Mouse (Mus musculus) stomach, postnatal 0 days (tissue): ENCODE measurements at regions not wholly inside any gene's neighbourhood (a gene's known extent, or its start where the extent isn't known, plus 50 kb on each side); places are given as distances from the start of the nearest gene placed in this dataset.

Source experiments
- ATAC-seq: fragments of 200-750 bp; cut with Nextera tagmentation; 2 replicates; pipeline ENCODE4 v1.8.0; 2017; ENCODE audit not compliant: low FRiP score, low TSS enrichment
- DNase-seq: peaks from one replicate; pipeline ENCODE4 v3.0.0-alpha.2; 2016; ENCODE audit warnings: low spot score
- H3K27ac ChIP-seq: fragments of 300-500 bp; sonication (generic); replicated peaks from 2 replicates; pipeline ENCODE4 v1.5.1; 2014; ENCODE audit warnings: mild to moderate bottlenecking, control low read depth
- H3K27me3 ChIP-seq: fragments of 300-500 bp; sonication (generic); 2 replicates; pipeline ENCODE4 v1.6.1; 2014; ENCODE audit warnings: low read length; ENCODE audit not compliant: control insufficient read depth, insufficient read depth
- H3K36me3 ChIP-seq: fragments of 300-500 bp; sonication (generic); 2 replicates; pipeline ENCODE4 v1.6.1; 2014; ENCODE audit warnings: low read length, mixed read lengths; ENCODE audit not compliant: control insufficient read depth, insufficient read depth
- H3K4me1 ChIP-seq: fragments of 300-500 bp; sonication (generic); replicated peaks from 2 replicates; pipeline ENCODE4 v1.6.1; 2014; ENCODE audit warnings: antibody characterized with exemption; ENCODE audit not compliant: control insufficient read depth, insufficient read depth
- H3K4me2 ChIP-seq: fragments of 300-500 bp; sonication (generic); replicated peaks from 2 replicates; pipeline ENCODE4 v1.6.1; 2014; ENCODE audit warnings: low read depth, mild to moderate bottlenecking, control low read depth, moderate library complexity
- H3K4me3 ChIP-seq: fragments of 300-500 bp; sonication (generic); 2 replicates; pipeline ENCODE4 v1.5.1; 2014; ENCODE audit warnings: low read depth, low read length, control low read depth
- H3K9ac ChIP-seq: fragments of 300-500 bp; sonication (generic); 2 replicates; pipeline ENCODE4 v1.6.1; 2014; ENCODE audit warnings: mild to moderate bottlenecking, low read length, control low read depth, mixed read lengths
- H3K9me3 ChIP-seq: fragments of 300-500 bp; sonication (generic); 2 replicates; pipeline ENCODE4 v1.6.1; 2016; ENCODE audit warnings: low read length; ENCODE audit not compliant: control insufficient read depth
- CTCF ChIP-seq: IDR thresholded peaks from 2 replicates; pipeline ENCODE4 v1.5.1; 2016; ENCODE audit warnings: antibody characterized with exemption, low read depth, mild to moderate bottlenecking, moderate library complexity
- EP300 ChIP-seq: optimal IDR thresholded peaks from 2 replicates; pipeline ENCODE3; 2016; ENCODE audit warnings: antibody characterized with exemption
- WGBS: fragments of 180-500 bp; shearing (Covaris S2); extraction: QIAGEN DNeasy Blood & Tissue Kit; methylation state at CpG from one replicate; pipeline ENCODE4 v1.1.7; 2014; 5-methylcytosine and 5-hydroxymethylcytosine counted together

DNA sequence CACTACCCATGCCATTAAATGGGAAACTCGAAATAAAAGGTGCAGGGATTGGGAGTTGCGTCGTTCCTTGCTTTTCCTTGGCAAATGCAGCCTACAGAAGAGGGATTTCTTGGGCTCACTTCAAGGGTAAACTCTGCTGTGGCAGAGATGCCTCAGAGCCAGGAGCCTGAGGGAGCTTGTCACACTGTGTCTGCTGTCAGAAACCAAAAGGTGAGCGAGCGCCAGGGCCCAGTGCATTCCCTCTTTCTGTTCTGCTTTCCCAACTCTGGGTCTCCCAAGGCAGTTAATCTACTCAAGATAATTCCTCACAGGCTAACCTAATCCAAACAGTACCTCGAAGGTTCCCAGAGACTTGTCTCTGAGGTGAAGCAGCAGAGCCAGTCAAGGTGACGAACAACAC is 179.5 kb downstream of the Ttc8 start:
- DNase-seq (no peak), ATAC-seq (no peak)
- TF ChIP-seq EP300 = no peak
- TF ChIP-seq CTCF = no peak
- 66% methylated on average over 7 of the region's 7 CpGs for WGBS
- no peak overlapping the region for H3K4me2 ChIP-seq
- H3K36me3 ChIP-seq = no peaks in the 10 kb centered on the region
- H3K9ac ChIP-seq = no peak overlapping the region
- H3K4me3 ChIP-seq = no peak overlapping the region
- H3K27ac ChIP-seq = no peak overlapping the region
- H3K27me3 ChIP-seq = no peaks in the 10 kb centered on the region
- no peaks in the 10 kb centered on the region for H3K9me3 ChIP-seq
- no peaks in the 10 kb centered on the region for H3K4me1 ChIP-seq

DNA sequence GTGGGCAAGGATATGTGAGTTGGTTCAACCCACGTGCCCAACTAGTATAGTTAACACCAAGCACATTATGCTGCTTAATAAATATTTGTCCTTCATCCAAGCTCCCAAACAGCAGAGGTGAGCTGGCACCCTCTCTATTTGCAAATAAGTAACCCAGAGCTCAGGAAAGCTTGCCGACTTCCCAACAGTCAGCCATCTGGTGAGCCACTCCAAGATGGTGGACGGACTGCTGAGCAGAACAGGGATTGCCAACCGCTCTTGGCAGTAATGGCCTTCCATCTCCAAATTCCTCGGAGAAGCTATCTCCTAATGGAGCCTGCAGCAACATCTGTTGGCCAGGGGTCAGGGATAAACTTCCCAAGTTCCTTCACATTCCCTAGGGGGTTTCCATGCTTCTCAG is 188.2 kb downstream of the Ttc8 start:
- whole genome bisulfite sequencing = 72% methylated on average over 5 of the region's 5 CpGs
- no peak for ATAC-seq
- Histone ChIP-seq H3K27ac (no peak overlapping the region), H3K9me3 (no peaks in the 10 kb centered on the region), H3K9ac (no peak overlapping the region), H3K4me2 (no peak overlapping the region), H3K4me1 (no peaks in the 10 kb centered on the region), H3K27me3 (no peaks in the 10 kb centered on the region), H3K4me3 (no peak overlapping the region), H3K36me3 (no peaks in the 10 kb centered on the region)
- DNase-seq = no peak
- TF ChIP-seq CTCF (no peak), EP300 (no peak)

DNA sequence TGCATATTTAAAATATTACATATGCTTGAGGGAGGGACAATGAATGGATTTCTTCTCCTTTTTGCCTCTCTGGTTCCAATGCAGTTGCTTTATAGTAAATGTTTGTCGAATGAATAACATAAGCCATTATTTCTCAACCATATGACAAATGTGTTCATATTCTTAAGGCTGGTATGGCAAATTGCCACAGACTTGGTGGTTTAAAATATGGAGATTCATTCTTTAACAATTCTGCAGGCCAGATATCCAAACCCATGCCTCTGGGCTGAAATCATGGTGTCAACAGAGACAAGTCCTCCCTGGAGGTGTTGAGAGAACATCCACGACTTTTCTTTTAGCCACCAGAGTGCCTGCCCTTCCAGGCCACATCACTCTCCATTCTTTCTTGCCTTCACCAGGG is 193.4 kb downstream of the Ttc8 start:
- WGBS = 67% methylated on average over 2 of the region's 2 CpGs
- no peaks in the 10 kb centered on the region for H3K36me3 ChIP-seq

DNA sequence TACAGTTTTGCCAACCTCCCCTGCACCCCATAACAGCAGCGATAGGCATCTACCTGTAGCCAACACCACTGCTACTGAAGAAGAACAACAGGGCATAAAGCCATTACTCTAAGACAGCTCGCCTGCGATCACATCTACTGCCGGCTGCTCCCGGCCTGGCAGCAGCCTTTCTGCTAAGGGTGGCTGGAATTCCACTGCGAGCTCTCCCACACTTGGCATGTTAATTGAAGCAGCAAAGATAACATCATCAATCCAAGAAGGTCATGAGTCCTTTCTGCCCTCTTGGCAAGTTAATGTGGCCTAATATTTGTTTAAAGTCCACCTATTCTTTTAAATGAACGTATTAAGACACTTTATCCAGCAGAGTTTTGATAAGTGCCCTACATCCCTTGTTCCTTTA is 196.1 kb downstream of the Ttc8 start:
- no peak overlapping the region for H3K9ac ChIP-seq
- no peak for DNase-seq
- H3K4me3 ChIP-seq = no peak overlapping the region
- no peaks in the 10 kb centered on the region for H3K27me3 ChIP-seq
- H3K36me3 ChIP-seq = no peaks in the 10 kb centered on the region
- H3K27ac ChIP-seq = no peak overlapping the region
- no peak for TF ChIP-seq CTCF
- no peak for TF ChIP-seq EP300
- 30% methylated on average over 7 of the region's 7 CpGs for WGBS
- no peak overlapping the region for H3K4me2 ChIP-seq
- no peaks in the 10 kb centered on the region for H3K4me1 ChIP-seq
- ATAC-seq = no peak
- 0 out of 2 replicates have a peak, but pooled peaks cover 2% of the 10 kb centered on the region for H3K9me3 ChIP-seq

More for the DNA sequence above, 193.4 kb downstream of the Ttc8 start:
- Histone ChIP-seq H3K27ac (no peak overlapping the region), H3K4me2 (no peak overlapping the region), H3K4me1 (no peaks in the 10 kb centered on the region), H3K9ac (no peak overlapping the region), H3K4me3 (no peak overlapping the region), H3K27me3 (no peaks in the 10 kb centered on the region), H3K9me3 (0 out of 2 replicates have a peak, but pooled peaks cover 1% of the 10 kb centered on the region)
- DNase-seq (no peak), ATAC-seq (no peak)
- no peak for TF ChIP-seq CTCF
- no peak for TF ChIP-seq EP300

DNA sequence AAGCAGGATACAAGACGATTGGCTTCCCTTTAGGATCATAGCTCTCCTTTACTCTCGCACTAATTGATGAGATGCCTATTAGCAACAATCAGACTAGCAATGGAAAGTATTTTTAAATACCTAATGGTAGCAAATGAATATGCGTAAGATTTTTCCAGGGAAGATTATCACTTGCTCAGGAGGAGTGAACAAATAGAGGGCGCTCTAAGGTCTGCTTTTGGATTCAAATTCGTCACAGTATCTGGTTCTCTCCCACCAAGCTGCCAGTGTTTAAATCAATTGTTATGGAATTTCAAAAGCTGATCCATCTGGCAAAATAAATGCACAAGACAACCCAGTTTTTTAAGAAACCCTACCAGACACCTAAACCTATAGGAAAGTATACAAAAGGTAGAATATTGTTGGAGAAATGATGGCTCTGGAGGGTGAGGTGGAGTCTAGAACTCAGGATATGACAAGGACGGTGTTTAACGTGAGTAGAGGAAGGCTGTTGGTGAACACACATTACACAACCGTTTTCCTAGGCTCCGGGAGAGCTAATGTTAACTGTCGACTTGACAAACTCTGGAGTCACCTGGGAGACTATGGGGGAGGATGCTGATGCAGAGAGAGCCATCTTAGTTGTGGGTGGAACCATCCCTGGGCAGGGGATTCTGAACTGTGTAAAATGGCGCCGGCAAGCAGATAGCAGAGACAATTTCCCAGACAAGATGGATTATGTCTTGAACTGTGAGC is 198.2 kb downstream of the Ttc8 start:
- no peaks in the 10 kb centered on the region for H3K36me3 ChIP-seq
- DNase-seq = no peak
- H3K4me3 ChIP-seq = no peak overlapping the region
- no peaks in the 10 kb centered on the region for H3K4me1 ChIP-seq
- no peak overlapping the region for H3K27ac ChIP-seq
- no peak overlapping the region for H3K4me2 ChIP-seq
- H3K9me3 ChIP-seq = 0 out of 2 replicates have a peak, but pooled peaks cover 2% of the 10 kb centered on the region
- 85% methylated on average over 12 of the region's 12 CpGs for WGBS
- H3K9ac ChIP-seq = no peak overlapping the region
- ATAC-seq = no peak
- H3K27me3 ChIP-seq = no peaks in the 10 kb centered on the region
- TF ChIP-seq EP300 = no peak
- TF ChIP-seq CTCF = peak; percentile 51

DNA sequence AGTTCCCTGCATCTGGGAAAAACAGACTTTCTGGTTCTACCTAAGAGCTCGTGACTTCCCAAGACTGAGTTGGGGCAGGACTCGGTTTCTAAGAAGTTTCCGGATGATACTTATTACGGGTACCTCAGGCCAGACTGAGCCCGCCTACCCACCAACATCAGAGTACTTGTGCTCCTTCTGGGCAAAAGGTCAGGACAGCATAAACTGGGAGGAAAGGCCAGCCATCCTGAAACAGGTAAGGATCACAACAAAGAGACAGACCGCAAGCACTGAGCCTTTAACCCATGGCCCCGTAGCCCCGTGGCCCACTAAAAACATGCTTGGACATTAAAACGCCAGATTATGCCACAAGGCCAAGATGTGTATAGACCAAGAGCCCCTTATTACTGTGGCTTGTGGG is 199.6 kb downstream of the Ttc8 start:
- no peak overlapping the region for H3K27ac ChIP-seq
- 0 out of 2 replicates have a peak, but pooled peaks cover 2% of the 10 kb centered on the region for H3K9me3 ChIP-seq
- H3K4me3 ChIP-seq = no peak overlapping the region
- no peaks in the 10 kb centered on the region for H3K36me3 ChIP-seq
- no peak for DNase-seq
- no peaks in the 10 kb centered on the region for H3K27me3 ChIP-seq
- ATAC-seq = no peak
- H3K4me1 ChIP-seq = no peaks in the 10 kb centered on the region
- WGBS = 92% methylated on average over 9 of the region's 9 CpGs
- no peak for TF ChIP-seq CTCF
- no peak for TF ChIP-seq EP300
- no peak overlapping the region for H3K9ac ChIP-seq
- H3K4me2 ChIP-seq = no peak overlapping the region
